Mouse (Mus musculus): ENCODE measurements around the gene Litaf.

Litaf gene

GRCm38 (mm10) chr16:11066029-11066832 is at the start of gene Litaf:
Gene Litaf (minus strand): TSS chr16:11066157.
- peak; percentile 96 for DNase-seq

- DNase-seq, result no peak
These were observed 43.3 kb upstream of the Litaf start for GRCm38 (mm10) chr16:11109198-11109740.

GRCm38 (mm10) chr16:11104905-11105304 is 38.9 kb upstream of the Litaf start:
- DNase-seq, result no peak

- no peak for DNase-seq
These were observed 31.3 kb upstream of the Litaf start for GRCm38 (mm10) chr16:11097301-11097700.

GRCm38 (mm10) chr16:11093717-11094386 is 27.9 kb upstream of the Litaf start:
- DNase-seq, result peak; percentile 15

- DNase-seq, result no peak
These were observed 26.6 kb upstream of the Litaf start for GRCm38 (mm10) chr16:11092523-11092922.

- DNase-seq, result no peak
These were observed 26.1 kb upstream of the Litaf start for GRCm38 (mm10) chr16:11092061-11092460.

GRCm38 (mm10) chr16:11090836-11091570 is 25.0 kb upstream of the Litaf start:
- no peak for DNase-seq

GRCm38 (mm10) chr16:11086856-11087588 is 21.1 kb upstream of the Litaf start:
- no peak for DNase-seq

- DNase-seq, result no peak
These were observed 20.3 kb upstream of the Litaf start for GRCm38 (mm10) chr16:11086299-11086698.

GRCm38 (mm10) chr16:11084181-11084580 is 18.2 kb upstream of the Litaf start:
- no peak for DNase-seq

- DNase-seq, result no peak
These were observed 12.4 kb upstream of the Litaf start for GRCm38 (mm10) chr16:11078216-11078869.

GRCm38 (mm10) chr16:11077601-11078201 is 11.7 kb upstream of the Litaf start:
- DNase-seq, result no peak

GRCm38 (mm10) chr16:11073060-11073459 is 7.1 kb upstream of the Litaf start:
- no peak for DNase-seq

GRCm38 (mm10) chr16:11072454-11072853 is 6.5 kb upstream of the Litaf start:
- no peak for DNase-seq

GRCm38 (mm10) chr16:11071887-11072286 is 5.9 kb upstream of the Litaf start:
- DNase-seq, result no peak

- DNase-seq, result no peak
These were observed 5.2 kb upstream of the Litaf start for GRCm38 (mm10) chr16:11071176-11071575.

- no peak for DNase-seq
These were observed 3.9 kb upstream of the Litaf start for GRCm38 (mm10) chr16:11069710-11070420.

- DNase-seq, result no peak
These were observed 3.3 kb upstream of the Litaf start for GRCm38 (mm10) chr16:11069271-11069670.

GRCm38 (mm10) chr16:11068666-11069065 is 2.7 kb upstream of the Litaf start:
- no peak for DNase-seq

- DNase-seq, result peak; percentile 49
These were observed 855 bp upstream of the Litaf start for GRCm38 (mm10) chr16:11066833-11067191.
